Mouse (Mus musculus): ENCODE measurements around the gene Mctp1. TPM values are rescaled to one million over a fixed set of nuclear protein-coding genes. Genes with fewer than 3 reads are reported as not detected.

Gene Mctp1
- polyA plus RNA-seq, 1 experiment from 2014 or later: 4.0 TPM

DNA sequence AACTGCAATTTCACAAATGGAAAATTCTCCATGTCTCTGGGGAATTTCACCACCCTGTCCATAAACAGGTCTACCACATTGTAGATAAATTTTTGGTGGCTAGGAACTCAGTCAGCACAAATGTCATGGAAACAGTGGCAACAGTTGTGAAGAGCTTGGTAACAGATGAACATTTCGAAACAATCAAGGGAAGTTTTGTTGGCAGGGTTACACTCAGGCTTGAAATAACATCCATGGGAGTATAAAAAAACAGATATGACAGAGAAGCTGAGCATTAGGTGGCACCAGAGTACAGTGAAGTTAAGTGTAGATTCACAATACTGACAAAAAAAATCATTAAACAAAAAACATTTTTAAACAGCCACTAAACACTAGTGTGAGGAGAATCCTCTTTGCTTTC is 26.3 kb downstream of the Mctp1 start:
- DNase-seq (ENCODE audit: low spot score) (no peak), ATAC-seq (no peak)
- no peaks in the 10 kb centered on the region for H3K9me3 ChIP-seq (replicated peaks; ENCODE audit: control insufficient read depth, low read length)
- no peak overlapping the region for H3K4me3 ChIP-seq (ENCODE audit: low read depth, low read length)
- WGBS: 79% methylated on average over 1 of the region's 1 CpGs
- H3K27me3 ChIP-seq (replicated peaks; ENCODE audit: control insufficient read depth, insufficient read depth, low read length): no peaks in the 10 kb centered on the region
- no peak overlapping the region for H3K27ac ChIP-seq (ENCODE audit: low read depth, low read length)
- no peaks in the 10 kb centered on the region for H3K36me3 ChIP-seq (ENCODE audit: control insufficient read depth, insufficient read depth, low read length)
- no peaks in the 10 kb centered on the region for H3K4me1 ChIP-seq (ENCODE audit: control insufficient read depth, insufficient read depth, low read length)
- no peak overlapping the region for H3K4me2 ChIP-seq (ENCODE audit: low read length)
- no peak overlapping the region for H3K9ac ChIP-seq (ENCODE audit: low read length)

DNA sequence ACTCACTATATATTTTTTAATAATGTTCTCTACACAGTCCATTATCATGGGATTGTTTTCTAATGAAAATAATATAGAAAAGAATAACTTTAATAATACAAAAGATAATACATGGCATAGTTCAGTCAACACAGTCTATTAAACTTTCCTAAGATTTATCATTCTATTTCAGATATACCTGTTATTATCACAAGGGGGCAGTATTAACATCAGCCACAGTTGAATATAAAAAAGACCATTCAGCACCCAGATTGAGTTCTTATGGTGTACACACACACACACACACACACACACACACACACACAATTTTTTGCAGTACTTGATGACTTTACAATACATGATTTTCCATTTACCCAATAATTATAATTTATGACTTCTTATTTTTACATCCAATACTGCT is 31.0 kb downstream of the Mctp1 start:
- H3K27me3 ChIP-seq (replicated peaks; ENCODE audit: control insufficient read depth, insufficient read depth, low read length): no peaks in the 10 kb centered on the region
- H3K27ac ChIP-seq (ENCODE audit: low read depth, low read length): no peak overlapping the region
- no peak overlapping the region for H3K4me2 ChIP-seq (ENCODE audit: low read length)
- DNase-seq (ENCODE audit: low spot score) (peak; percentile 36), ATAC-seq (no peak)
- H3K9ac ChIP-seq (ENCODE audit: low read length): no peak overlapping the region
- no peaks in the 10 kb centered on the region for H3K4me1 ChIP-seq (ENCODE audit: control insufficient read depth, insufficient read depth, low read length)
- H3K9me3 ChIP-seq (replicated peaks; ENCODE audit: control insufficient read depth, low read length): no peaks in the 10 kb centered on the region
- no peaks in the 10 kb centered on the region for H3K36me3 ChIP-seq (ENCODE audit: control insufficient read depth, insufficient read depth, low read length)
- H3K4me3 ChIP-seq (ENCODE audit: low read depth, low read length): no peak overlapping the region

DNA sequence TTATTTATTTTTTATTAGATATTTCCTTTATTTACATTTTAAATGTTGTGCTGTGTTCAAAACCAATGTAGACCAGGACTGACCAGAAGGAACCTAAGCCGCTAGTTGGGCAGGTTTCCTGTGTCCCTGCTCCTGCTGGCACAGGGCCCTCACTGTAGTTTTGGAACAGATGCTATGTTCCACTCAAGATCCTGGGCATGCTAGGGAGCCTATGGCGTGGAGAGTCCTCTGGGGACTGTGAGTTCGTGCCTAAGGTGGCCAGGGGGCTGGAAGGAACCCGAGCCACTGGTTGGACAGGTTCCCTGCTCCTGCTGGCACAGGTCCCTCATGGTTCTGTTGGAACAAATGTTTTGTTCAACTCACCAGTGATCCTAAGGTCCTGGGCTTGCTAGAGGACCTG is 35.8 kb downstream of the Mctp1 start:
- H3K4me3 ChIP-seq (ENCODE audit: low read depth, low read length): no peak overlapping the region
- no peaks in the 10 kb centered on the region for H3K4me1 ChIP-seq (ENCODE audit: control insufficient read depth, insufficient read depth, low read length)
- DNase-seq (ENCODE audit: low spot score) (no peak), ATAC-seq (no peak)
- H3K27me3 ChIP-seq (replicated peaks; ENCODE audit: control insufficient read depth, insufficient read depth, low read length): no peaks in the 10 kb centered on the region
- H3K36me3 ChIP-seq (ENCODE audit: control insufficient read depth, insufficient read depth, low read length): no peaks in the 10 kb centered on the region
- WGBS: 83% methylated on average over 4 of the region's 4 CpGs
- no peak overlapping the region for H3K27ac ChIP-seq (ENCODE audit: low read depth, low read length)
- H3K4me2 ChIP-seq (ENCODE audit: low read length): no peak overlapping the region
- H3K9me3 ChIP-seq (replicated peaks; ENCODE audit: control insufficient read depth, low read length): no peaks in the 10 kb centered on the region
- H3K9ac ChIP-seq (ENCODE audit: low read length): no peak overlapping the region

DNA sequence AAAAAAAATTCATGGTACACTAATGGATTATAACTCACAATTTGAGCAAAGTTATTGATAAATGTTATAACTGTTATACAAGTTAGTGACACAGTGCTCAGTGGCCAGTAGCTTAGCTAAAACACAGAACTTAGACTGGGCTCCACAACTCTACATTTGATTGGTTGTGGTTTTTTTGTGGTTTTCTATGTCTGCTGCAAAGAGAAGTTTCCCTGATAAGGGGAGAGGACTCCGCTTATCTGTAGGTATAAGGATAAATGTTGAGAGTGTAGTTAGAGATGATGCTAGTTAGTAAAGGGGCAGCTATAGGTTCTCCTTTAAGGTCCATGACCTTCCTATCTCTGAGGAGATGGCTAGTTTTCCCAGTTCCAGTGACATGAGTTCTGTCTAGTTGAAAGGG is 36.7 kb downstream of the Mctp1 start:
- no peak overlapping the region for H3K9ac ChIP-seq (ENCODE audit: low read length)
- WGBS: 91% methylated on average over 1 of the region's 1 CpGs
- H3K9me3 ChIP-seq (replicated peaks; ENCODE audit: control insufficient read depth, low read length): no peaks in the 10 kb centered on the region
- H3K36me3 ChIP-seq (ENCODE audit: control insufficient read depth, insufficient read depth, low read length): no peaks in the 10 kb centered on the region
- no peak overlapping the region for H3K4me3 ChIP-seq (ENCODE audit: low read depth, low read length)
- no peaks in the 10 kb centered on the region for H3K27me3 ChIP-seq (replicated peaks; ENCODE audit: control insufficient read depth, insufficient read depth, low read length)
- ATAC-seq (no peak), DNase-seq (ENCODE audit: low spot score) (no peak)
- no peaks in the 10 kb centered on the region for H3K4me1 ChIP-seq (ENCODE audit: control insufficient read depth, insufficient read depth, low read length)
- no peak overlapping the region for H3K27ac ChIP-seq (ENCODE audit: low read depth, low read length)
- no peak overlapping the region for H3K4me2 ChIP-seq (ENCODE audit: low read length)

DNA sequence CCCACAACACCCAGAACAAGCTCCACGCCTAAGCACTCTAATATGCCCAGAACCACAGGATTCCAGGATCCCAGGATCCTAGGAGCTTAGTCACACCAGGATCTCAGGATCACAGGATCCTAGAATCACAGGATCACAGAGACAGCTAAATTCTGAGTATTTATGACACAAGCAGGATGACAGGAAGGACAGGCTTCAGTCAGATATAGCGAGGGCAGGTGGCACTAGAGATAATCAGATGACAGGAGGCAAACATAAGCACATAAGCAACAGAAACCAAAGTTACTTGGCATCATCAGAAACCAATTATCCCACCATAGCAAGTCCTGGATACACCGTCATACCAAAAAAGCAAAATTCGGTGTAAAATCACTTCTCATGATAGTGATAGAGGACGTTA is 37.8 kb downstream of the Mctp1 start:
- 86% methylated on average over 5 of the region's 5 CpGs for WGBS
- DNase-seq (ENCODE audit: low spot score) (no peak), ATAC-seq (no peak)

DNA sequence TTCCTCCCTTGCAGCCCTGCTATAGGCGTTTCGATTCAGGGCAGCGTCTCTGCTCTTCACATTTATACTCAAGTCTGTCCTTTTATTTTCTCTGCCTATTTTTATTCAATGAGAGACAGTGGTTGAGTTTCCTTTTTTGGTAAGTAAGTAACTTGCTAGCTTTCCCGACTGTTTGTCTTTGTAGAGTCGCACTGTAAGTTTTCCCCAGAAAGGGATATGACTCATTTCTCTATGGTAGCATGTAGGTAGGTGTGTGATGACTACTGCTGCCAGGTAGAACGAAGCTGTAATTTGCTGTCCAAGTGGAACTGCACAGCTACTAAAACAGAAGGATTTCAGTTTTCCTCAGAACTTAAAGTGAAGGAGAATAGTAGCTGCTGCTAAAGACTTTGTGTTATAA is 45.1 kb downstream of the Mctp1 start:
- H3K27me3 ChIP-seq (replicated peaks; ENCODE audit: control insufficient read depth, insufficient read depth, low read length): no peaks in the 10 kb centered on the region
- H3K9ac ChIP-seq (ENCODE audit: low read length): no peak overlapping the region
- 83% methylated on average over 6 of the region's 6 CpGs for WGBS
- DNase-seq (ENCODE audit: low spot score) (no peak), ATAC-seq (no peak)
- H3K4me1 ChIP-seq (ENCODE audit: control insufficient read depth, insufficient read depth, low read length): no peaks in the 10 kb centered on the region
- H3K9me3 ChIP-seq (replicated peaks; ENCODE audit: control insufficient read depth, low read length): no peaks in the 10 kb centered on the region
- no peak overlapping the region for H3K27ac ChIP-seq (ENCODE audit: low read depth, low read length)
- no peak overlapping the region for H3K4me2 ChIP-seq (ENCODE audit: low read length)
- H3K4me3 ChIP-seq (ENCODE audit: low read depth, low read length): no peak overlapping the region
- no peaks in the 10 kb centered on the region for H3K36me3 ChIP-seq (ENCODE audit: control insufficient read depth, insufficient read depth, low read length)

More for the DNA sequence above, 37.8 kb downstream of the Mctp1 start:
- Histone ChIP-seq H3K4me1 (ENCODE audit: control insufficient read depth, insufficient read depth, low read length) (no peaks in the 10 kb centered on the region), H3K4me3 (ENCODE audit: low read depth, low read length) (no peak overlapping the region), H3K36me3 (ENCODE audit: control insufficient read depth, insufficient read depth, low read length) (no peaks in the 10 kb centered on the region), H3K4me2 (ENCODE audit: low read length) (no peak overlapping the region), H3K27me3 (replicated peaks; ENCODE audit: control insufficient read depth, insufficient read depth, low read length) (no peaks in the 10 kb centered on the region), H3K27ac (ENCODE audit: low read depth, low read length) (no peak overlapping the region), H3K9ac (ENCODE audit: low read length) (no peak overlapping the region), H3K9me3 (replicated peaks; ENCODE audit: control insufficient read depth, low read length) (no peaks in the 10 kb centered on the region)

DNA sequence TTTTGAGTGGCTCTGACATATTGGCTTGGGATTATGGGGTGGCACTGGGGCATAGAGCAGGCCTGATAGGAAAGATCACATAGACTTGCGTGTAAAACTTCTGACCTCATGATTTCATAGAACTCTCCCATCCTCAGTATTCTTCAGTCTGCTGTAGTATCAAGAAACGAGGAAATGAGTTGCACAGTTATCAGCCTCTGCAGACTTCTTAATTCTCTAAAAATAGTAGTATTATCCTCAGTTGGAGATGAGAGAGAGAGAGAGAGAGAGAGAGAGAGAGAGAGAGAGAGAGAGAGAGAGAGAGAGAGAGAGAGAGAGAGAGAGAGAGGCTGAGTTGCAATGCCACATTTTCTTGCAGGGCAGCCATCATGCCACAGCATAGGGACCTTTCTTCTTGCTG is 45.6 kb downstream of the Mctp1 start:
- DNase-seq (ENCODE audit: low spot score): no peak
- Histone ChIP-seq H3K27ac (ENCODE audit: low read depth, low read length) (no peak overlapping the region), H3K4me2 (ENCODE audit: low read length) (no peak overlapping the region), H3K4me1 (ENCODE audit: control insufficient read depth, insufficient read depth, low read length) (no peaks in the 10 kb centered on the region), H3K4me3 (ENCODE audit: low read depth, low read length) (no peak overlapping the region), H3K9ac (ENCODE audit: low read length) (no peak overlapping the region), H3K27me3 (replicated peaks; ENCODE audit: control insufficient read depth, insufficient read depth, low read length) (no peaks in the 10 kb centered on the region), H3K9me3 (replicated peaks; ENCODE audit: control insufficient read depth, low read length) (no peaks in the 10 kb centered on the region), H3K36me3 (ENCODE audit: control insufficient read depth, insufficient read depth, low read length) (no peaks in the 10 kb centered on the region)
- WGBS: 79% methylated on average over 2 of the region's 2 CpGs
- ATAC-seq: no peak

DNA sequence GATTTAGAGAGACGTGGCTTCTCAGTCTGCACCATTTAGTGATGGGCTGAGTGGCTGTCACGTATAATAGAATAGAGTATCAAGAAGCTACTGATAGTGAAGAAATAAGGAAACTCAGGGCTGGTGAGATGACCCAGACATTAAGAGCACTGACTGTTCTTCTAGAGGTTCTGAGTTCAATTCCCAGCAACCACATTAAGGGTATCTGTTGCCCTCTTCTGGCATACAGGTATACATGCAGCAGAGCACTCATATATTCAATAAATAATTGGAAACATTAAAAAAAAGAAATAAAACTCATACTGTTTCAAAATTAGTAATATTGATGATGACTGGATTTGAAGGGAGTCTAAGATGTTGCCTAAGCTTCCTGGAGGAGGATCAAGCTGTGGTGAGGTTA is 47.6 kb downstream of the Mctp1 start:
- Histone ChIP-seq H3K9me3 (replicated peaks; ENCODE audit: control insufficient read depth, low read length) (no peaks in the 10 kb centered on the region), H3K27ac (ENCODE audit: low read depth, low read length) (no peak overlapping the region), H3K27me3 (replicated peaks; ENCODE audit: control insufficient read depth, insufficient read depth, low read length) (no peaks in the 10 kb centered on the region), H3K4me1 (ENCODE audit: control insufficient read depth, insufficient read depth, low read length) (no peaks in the 10 kb centered on the region), H3K4me2 (ENCODE audit: low read length) (no peak overlapping the region), H3K36me3 (ENCODE audit: control insufficient read depth, insufficient read depth, low read length) (no peaks in the 10 kb centered on the region), H3K4me3 (ENCODE audit: low read depth, low read length) (no peak overlapping the region), H3K9ac (ENCODE audit: low read length) (no peak overlapping the region)
- DNase-seq (ENCODE audit: low spot score) (no peak), ATAC-seq (no peak)
- 89% methylated on average over 2 of the region's 2 CpGs for WGBS

DNA sequence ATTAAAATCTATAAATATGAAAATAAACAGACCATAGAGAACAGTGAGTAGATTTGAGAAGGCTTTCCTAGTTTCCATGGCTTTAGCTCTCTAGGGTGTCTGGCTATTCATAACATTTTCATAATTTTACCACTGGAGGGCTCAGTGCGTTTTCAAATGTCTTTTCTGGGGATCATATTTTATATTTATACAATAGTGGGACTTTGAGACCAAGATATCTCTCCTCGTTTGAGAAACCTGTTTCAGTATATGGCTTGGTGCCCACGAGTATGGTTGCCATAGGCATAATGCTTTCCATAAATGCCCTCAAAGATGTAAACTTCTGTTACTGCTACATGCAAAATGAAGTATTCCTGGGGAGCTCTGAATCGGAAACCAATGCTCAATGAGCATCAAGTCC is 49.1 kb downstream of the Mctp1 start:
- H3K4me3 ChIP-seq (ENCODE audit: low read depth, low read length): no peak overlapping the region
- no peak for DNase-seq (ENCODE audit: low spot score)

DNA sequence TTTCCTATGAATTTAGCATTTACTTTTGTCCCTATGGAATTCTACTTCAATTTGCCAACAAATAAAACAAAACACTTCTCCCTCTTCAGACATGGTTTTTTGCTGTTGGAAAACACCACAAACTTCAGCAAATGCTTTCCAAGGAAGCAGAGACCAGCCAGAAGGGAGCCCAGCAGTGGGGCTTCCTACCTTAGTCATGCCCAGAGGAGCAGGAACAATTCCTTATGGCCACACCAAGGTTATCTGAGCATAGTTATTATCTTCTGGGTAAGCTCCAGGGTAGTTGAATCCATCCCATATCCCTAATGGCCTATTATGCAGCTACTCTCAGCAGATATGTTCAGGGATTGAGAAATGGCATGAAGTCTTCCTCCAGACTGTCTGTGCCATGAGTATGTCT is 52.1 kb downstream of the Mctp1 start:
- no peak for DNase-seq (ENCODE audit: low spot score)
- H3K9me3 ChIP-seq (replicated peaks; ENCODE audit: control insufficient read depth, low read length): no peaks in the 10 kb centered on the region

More for the DNA sequence above, 49.1 kb downstream of the Mctp1 start:
- H3K27me3 ChIP-seq (replicated peaks; ENCODE audit: control insufficient read depth, insufficient read depth, low read length): no peaks in the 10 kb centered on the region
- no peaks in the 10 kb centered on the region for H3K36me3 ChIP-seq (ENCODE audit: control insufficient read depth, insufficient read depth, low read length)
- H3K9me3 ChIP-seq (replicated peaks; ENCODE audit: control insufficient read depth, low read length): no peaks in the 10 kb centered on the region
- no peak overlapping the region for H3K27ac ChIP-seq (ENCODE audit: low read depth, low read length)
- ATAC-seq: no peak
- no peak overlapping the region for H3K9ac ChIP-seq (ENCODE audit: low read length)
- H3K4me1 ChIP-seq (ENCODE audit: control insufficient read depth, insufficient read depth, low read length): no peaks in the 10 kb centered on the region
- no peak overlapping the region for H3K4me2 ChIP-seq (ENCODE audit: low read length)
- 83% methylated on average over 4 of the region's 4 CpGs for WGBS

More for the DNA sequence above, 52.1 kb downstream of the Mctp1 start:
- Histone ChIP-seq H3K4me3 (ENCODE audit: low read depth, low read length) (no peak overlapping the region), H3K27ac (ENCODE audit: low read depth, low read length) (no peak overlapping the region), H3K4me1 (ENCODE audit: control insufficient read depth, insufficient read depth, low read length) (no peaks in the 10 kb centered on the region), H3K36me3 (ENCODE audit: control insufficient read depth, insufficient read depth, low read length) (no peaks in the 10 kb centered on the region), H3K4me2 (ENCODE audit: low read length) (no peak overlapping the region), H3K9ac (ENCODE audit: low read length) (no peak overlapping the region), H3K27me3 (replicated peaks; ENCODE audit: control insufficient read depth, insufficient read depth, low read length) (no peaks in the 10 kb centered on the region)
- no peak for ATAC-seq

Data from forebrain, embryonic 14.5 days (tissue).